Mouse (Mus musculus) kidney, embryonic 14.5 days (tissue): ENCODE results near the gene Arhgap15. TPM values are rescaled to one million over a fixed set of nuclear protein-coding genes. Genes with fewer than 3 reads are reported as not detected.

ENCODE experiments used
- ATAC-seq: fragments of 200-750 bp; cut with Nextera tagmentation; 2 replicates; pipeline ENCODE4 v1.8.0; 2017; ENCODE audit warnings: moderate number of reproducible peaks, mild to moderate bottlenecking, moderate TSS enrichment, moderate library complexity; ENCODE audit not compliant: low FRiP score, low TSS enrichment
- H3K27ac ChIP-seq: fragments of 300-500 bp; sonication (generic); 2 replicates; pipeline ENCODE4 v1.5.1; 2014; ENCODE audit warnings: low read depth, mild to moderate bottlenecking, low read length, moderate library complexity, mixed read lengths
- H3K27me3 ChIP-seq: fragments of 300-500 bp; sonication (generic); 2 replicates; pipeline ENCODE4 v1.6.1; 2014; ENCODE audit warnings: mild to moderate bottlenecking, low read length; ENCODE audit not compliant: control insufficient read depth, insufficient read depth
- H3K36me3 ChIP-seq: fragments of 300-500 bp; sonication (generic); 2 replicates; pipeline ENCODE4 v1.6.1; 2014; ENCODE audit warnings: low read length, mixed read lengths; ENCODE audit not compliant: control insufficient read depth, insufficient read depth
- H3K4me1 ChIP-seq: fragments of 300-500 bp; sonication (generic); 2 replicates; pipeline ENCODE4 v1.6.1; 2014; ENCODE audit warnings: low read length, mixed read lengths; ENCODE audit not compliant: control insufficient read depth, insufficient read depth
- H3K4me2 ChIP-seq: fragments of 300-500 bp; sonication (generic); replicated peaks from 2 replicates; pipeline ENCODE4 v1.6.1; 2014; ENCODE audit warnings: low read depth, mild to moderate bottlenecking, low read length
- H3K4me3 ChIP-seq: fragments of 300-500 bp; sonication (generic); 2 replicates; pipeline ENCODE4 v1.5.1; 2014; ENCODE audit warnings: mild to moderate bottlenecking, low read length
- H3K9ac ChIP-seq: fragments of 300-500 bp; sonication (generic); 2 replicates; pipeline ENCODE4 v1.6.1; 2014; ENCODE audit warnings: low read depth, mild to moderate bottlenecking, low read length, moderate library complexity
- H3K9me3 ChIP-seq: fragments of 300-500 bp; sonication (generic); 2 replicates; pipeline ENCODE4 v1.6.1; 2016; ENCODE audit warnings: low read length; ENCODE audit not compliant: control insufficient read depth
- WGBS: fragments of 180-500 bp; shearing (Covaris S2); extraction: QIAGEN DNeasy Blood & Tissue Kit; methylation state at CpG from one replicate; pipeline ENCODE4 v1.1.7; 2014; 5-methylcytosine and 5-hydroxymethylcytosine counted together
- polyA plus RNA-seq: library from polyadenylated mRNA; unstranded; fragments of >200 nt; fragmentation: Nextera tagmentation; extraction: Ambion mirVana; gene quantifications from 2 replicates; pipeline ENCODE4 v1.2.1, GENCODE M21; 2014

The Arhgap15 gene
- polyA plus RNA-seq, 1 experiment from 2014 or later = 1.0 TPM

GRCm38 (mm10) chr2:44309124-44309523, 560.5 kb downstream of the Arhgap15 start:
- no peak overlapping the region for H3K4me3 ChIP-seq
- H3K27me3 ChIP-seq = no peaks in the 10 kb centered on the region
- no peak overlapping the region for H3K4me2 ChIP-seq
- H3K36me3 ChIP-seq = no peaks in the 10 kb centered on the region
- WGBS = 93% methylated on average over 3 of the region's 3 CpGs
- H3K9ac ChIP-seq = no peak overlapping the region
- H3K27ac ChIP-seq = no peak overlapping the region
- no peaks in the 10 kb centered on the region for H3K4me1 ChIP-seq
- H3K9me3 ChIP-seq = no peaks in the 10 kb centered on the region
- ATAC-seq = no peak

GRCm38 (mm10) chr2:44309556-44309955, 560.9 kb downstream of the Arhgap15 start:
- ATAC-seq = no peak
- Histone ChIP-seq H3K4me3 (no peak overlapping the region), H3K36me3 (no peaks in the 10 kb centered on the region), H3K9ac (no peak overlapping the region), H3K27me3 (no peaks in the 10 kb centered on the region), H3K4me2 (no peak overlapping the region), H3K4me1 (no peaks in the 10 kb centered on the region), H3K9me3 (no peaks in the 10 kb centered on the region), H3K27ac (no peak overlapping the region)
- 87% methylated on average over 1 of the region's 1 CpGs for WGBS

- WGBS = 83% methylated on average over 11 of the region's 11 CpGs
- no peak for ATAC-seq
- no peaks in the 10 kb centered on the region for H3K4me1 ChIP-seq
Measured at GRCm38 (mm10) chr2:44310095-44310748, 561.6 kb downstream of the Arhgap15 start.

GRCm38 (mm10) chr2:44311216-44311615, 562.6 kb downstream of the Arhgap15 start:
- H3K9me3 ChIP-seq = no peaks in the 10 kb centered on the region
- no peaks in the 10 kb centered on the region for H3K36me3 ChIP-seq
- no peaks in the 10 kb centered on the region for H3K27me3 ChIP-seq
- ATAC-seq = no peak
- peak overlapping the region; percentile 26; the same call in 1 of the 2 replicates for H3K4me2 ChIP-seq
- 20% methylated on average over 10 of the region's 10 CpGs for WGBS
- no peak overlapping the region for H3K9ac ChIP-seq
- H3K4me1 ChIP-seq = no peaks in the 10 kb centered on the region
- H3K27ac ChIP-seq = no peak overlapping the region
- peak overlapping the region; percentile 7; the same call in 1 of the 2 replicates for H3K4me3 ChIP-seq

More at GRCm38 (mm10) chr2:44310095-44310748, 561.6 kb downstream of the Arhgap15 start:
- Histone ChIP-seq H3K9ac (no peak overlapping the region), H3K27me3 (no peaks in the 10 kb centered on the region), H3K27ac (no peak overlapping the region), H3K4me3 (no peak overlapping the region), H3K4me2 (no peak overlapping the region), H3K9me3 (no peaks in the 10 kb centered on the region), H3K36me3 (no peaks in the 10 kb centered on the region)

- Histone ChIP-seq H3K4me2 (no peak overlapping the region), H3K9ac (no peak overlapping the region), H3K4me3 (no peak overlapping the region), H3K9me3 (no peaks in the 10 kb centered on the region), H3K4me1 (no peaks in the 10 kb centered on the region), H3K27ac (no peak overlapping the region), H3K27me3 (no peaks in the 10 kb centered on the region), H3K36me3 (no peaks in the 10 kb centered on the region)
- no peak for ATAC-seq
- 75% methylated on average over 3 of the region's 3 CpGs for WGBS
Measured at GRCm38 (mm10) chr2:44313573-44313972, 564.9 kb downstream of the Arhgap15 start.

GRCm38 (mm10) chr2:44318436-44318835, 569.8 kb downstream of the Arhgap15 start:
- H3K9me3 ChIP-seq = no peaks in the 10 kb centered on the region
- no peak for ATAC-seq
- WGBS = 65% methylated on average over 6 of the region's 6 CpGs

GRCm38 (mm10) chr2:44319479-44319878, 570.9 kb downstream of the Arhgap15 start:
- no peak overlapping the region for H3K27ac ChIP-seq
- H3K9me3 ChIP-seq = no peaks in the 10 kb centered on the region
- H3K27me3 ChIP-seq = no peaks in the 10 kb centered on the region
- WGBS = 52% methylated on average over 4 of the region's 4 CpGs
- H3K4me3 ChIP-seq = no peak overlapping the region
- ATAC-seq = peak; percentile 57; the same call in 1 of the 2 replicates
- no peaks in the 10 kb centered on the region for H3K4me1 ChIP-seq
- no peak overlapping the region for H3K9ac ChIP-seq
- H3K36me3 ChIP-seq = no peaks in the 10 kb centered on the region
- no peak overlapping the region for H3K4me2 ChIP-seq

More at GRCm38 (mm10) chr2:44318436-44318835, 569.8 kb downstream of the Arhgap15 start:
- no peak overlapping the region for H3K4me3 ChIP-seq
- no peaks in the 10 kb centered on the region for H3K27me3 ChIP-seq
- H3K4me2 ChIP-seq = no peak overlapping the region
- no peaks in the 10 kb centered on the region for H3K4me1 ChIP-seq
- H3K36me3 ChIP-seq = no peaks in the 10 kb centered on the region
- no peak overlapping the region for H3K9ac ChIP-seq
- 0 out of 2 replicates have a peak overlapping the region, but pooled peaks have one; percentile 30 for H3K27ac ChIP-seq

- WGBS = 92% methylated on average over 4 of the region's 4 CpGs
- Histone ChIP-seq H3K27ac (no peak overlapping the region), H3K9ac (no peak overlapping the region), H3K36me3 (no peaks in the 10 kb centered on the region), H3K4me3 (no peak overlapping the region), H3K27me3 (no peaks in the 10 kb centered on the region), H3K4me1 (no peaks in the 10 kb centered on the region), H3K4me2 (no peak overlapping the region), H3K9me3 (no peaks in the 10 kb centered on the region)
- no peak for ATAC-seq
Measured at GRCm38 (mm10) chr2:44323813-44324212, 575.2 kb downstream of the Arhgap15 start.

- H3K27me3 ChIP-seq = no peaks in the 10 kb centered on the region
- peaks cover 2% of the 10 kb centered on the region; the same call in 1 of the 2 replicates for H3K4me1 ChIP-seq
- H3K27ac ChIP-seq = no peak overlapping the region
- H3K36me3 ChIP-seq = no peaks in the 10 kb centered on the region
- H3K9ac ChIP-seq = no peak overlapping the region
- no peak for ATAC-seq
- 81% methylated on average over 4 of the region's 4 CpGs for WGBS
- no peak overlapping the region for H3K4me3 ChIP-seq
- H3K4me2 ChIP-seq = no peak overlapping the region
- H3K9me3 ChIP-seq = no peaks in the 10 kb centered on the region
Measured at GRCm38 (mm10) chr2:44333295-44333694, 584.7 kb downstream of the Arhgap15 start.
